Mouse (Mus musculus) C2C12 (cell line): Measurements from ENCODE around the gene Ifi202b. TPM values are rescaled to one million over a fixed set of nuclear protein-coding genes. Genes with fewer than 3 reads are reported as not detected.
"Not testable (repeated sequence)": the region's sequence is repeated elsewhere in the genome, so short reads cannot be mapped to it uniquely, and the experiment has no call there.

Source experiments
- H3K27me3 ChIP-seq: one replicate; pipeline ENCODE4 v1.6.1; 2011; ENCODE audit not compliant: control insufficient read depth, insufficient read depth, insufficient read length
- H3K36me3 ChIP-seq: one replicate; pipeline ENCODE4 v1.6.1; 2011; ENCODE audit not compliant: control insufficient read depth, insufficient read depth
- H3K4me3 ChIP-seq: one replicate; pipeline ENCODE4 v1.5.1; 2011; ENCODE audit warnings: mild to moderate bottlenecking, control low read depth; ENCODE audit not compliant: poor library complexity, insufficient read depth, severe bottlenecking
- H3K79me2 ChIP-seq: one replicate; pipeline ENCODE4 v1.6.1; 2011; ENCODE audit not compliant: control insufficient read depth, insufficient read depth
- H3K79me3 ChIP-seq: one replicate; pipeline ENCODE4 v1.6.1; 2011; ENCODE audit warnings: low read depth, control low read depth
- H3ac ChIP-seq: one replicate; pipeline ENCODE3; 2011; ENCODE audit warnings: low read depth; ENCODE audit not compliant: control insufficient read depth, insufficient read length
- CEBPB ChIP-seq: IDR thresholded peaks from one replicate; pipeline ENCODE4 v1.6.1; 2011; ENCODE audit warnings: low read depth, mild to moderate bottlenecking, control low read depth, moderate library complexity
- CTCF ChIP-seq: IDR thresholded peaks from one replicate; pipeline ENCODE4 v1.5.1; 2011; ENCODE audit not compliant: control insufficient read depth, insufficient read depth, insufficient read length
- FOSL1 ChIP-seq: IDR thresholded peaks from one replicate; pipeline ENCODE4 v1.8.0; 2011; ENCODE audit warnings: mild to moderate bottlenecking, low read length; ENCODE audit not compliant: poor library complexity, insufficient read depth, severe bottlenecking
- MAX ChIP-seq: IDR thresholded peaks from one replicate; pipeline ENCODE4 v1.6.1; 2011; ENCODE audit warnings: mild to moderate bottlenecking, control low read depth
- MYOD1 ChIP-seq: IDR thresholded peaks from one replicate; pipeline ENCODE4 v1.6.1; 2011; ENCODE audit warnings: low read depth; ENCODE audit not compliant: control insufficient read depth, insufficient read length
- MYOG ChIP-seq: IDR thresholded peaks from one replicate; pipeline ENCODE4 v1.6.1; 2011; ENCODE audit not compliant: control insufficient read depth, insufficient read length; ENCODE audit errors: extremely low read depth
- USF1 ChIP-seq: IDR thresholded peaks from one replicate; pipeline ENCODE4 v1.6.1; 2011; ENCODE audit warnings: low read depth, mild to moderate bottlenecking, control low read depth, moderate library complexity
- long read RNA-seq, 2 experiments: library from polyadenylated mRNA; unstranded; transcript quantifications; one replicate each; pipeline ENCODE4 v2.0.0; 2019 to 2020
- polyA plus RNA-seq: library from polyadenylated mRNA; unstranded; fragments of >200 nt; fragmentation: generic; extraction: Trizol; gene quantifications from one replicate; pipeline ENCODE4 v1.2.1, GENCODE M21; 2012; ENCODE audit warnings: missing spikeins

The Ifi202b gene
- 4.9 TPM for polyA plus RNA-seq
- long read RNA-seq, experiment 1, transcript Ifi202b-201 (7 exons, 1,697 nt) = major isoform, 18 of 53 reads
- long read RNA-seq, experiment 1, partial matches to known transcripts = 5 of 53 reads
- long read RNA-seq, experiment 1, other reads (novel, unspliced or antisense) = 30 of 53 reads
- long read RNA-seq, experiment 2, transcript Ifi202b-201 (7 exons, 1,697 nt) = major isoform, 58 of 95 reads
- long read RNA-seq, experiment 2, partial matches to known transcripts = 5 of 95 reads
- long read RNA-seq, experiment 2, other reads (novel, unspliced or antisense) = 32 of 95 reads

- not testable (repeated sequence) for H3K27me3 ChIP-seq, H3K79me2 ChIP-seq, H3ac ChIP-seq, H3K79me3 ChIP-seq, H3K4me3 ChIP-seq, H3K36me3 ChIP-seq
These were observed at the start of gene Ifi202b for GRCm38 (mm10) chr1:173982694-173983305. Gene Ifi202b, minus strand, starts transcription at chr1:173982744.

- Histone ChIP-seq H3K79me3 (no peaks in the 10 kb centered on the region), H3K79me2 (no peaks in the 10 kb centered on the region), H3ac (no peak within 1 kb of the TSS), H3K27me3 (no peaks in the 10 kb centered on the region), H3K36me3 (no peaks in the 10 kb centered on the region), H3K4me3 (no peak within 1 kb of the TSS)
- no peak for TF ChIP-seq CTCF
- no peak for TF ChIP-seq MYOD1
- no peak for TF ChIP-seq FOSL1
- no peak for TF ChIP-seq USF1
- no peak for TF ChIP-seq MYOG
- no peak for TF ChIP-seq CEBPB
- no peak for TF ChIP-seq MAX
These were observed 49.2 kb upstream of the Ifi202b start, which contains the start of gene Ifi205 for GRCm38 (mm10) chr1:174031698-174032097. Gene Ifi205, minus strand, starts transcription at chr1:174031810.

- H3K36me3 ChIP-seq, H3K27me3 ChIP-seq, H3K4me3 ChIP-seq, H3K79me2 ChIP-seq, H3ac ChIP-seq, H3K79me3 ChIP-seq: not testable (repeated sequence)
These were observed 24.5 kb upstream of the Ifi202b start for GRCm38 (mm10) chr1:174007050-174007449.

- not testable (repeated sequence) for H3K36me3 ChIP-seq, H3K4me3 ChIP-seq, H3K27me3 ChIP-seq, H3K79me2 ChIP-seq, H3K79me3 ChIP-seq, H3ac ChIP-seq
These were observed 22.0 kb upstream of the Ifi202b start for GRCm38 (mm10) chr1:174004352-174005109.

- no peaks in the 10 kb centered on the region for H3K79me3 ChIP-seq
- no peak for TF ChIP-seq USF1
- no peaks in the 10 kb centered on the region for H3K36me3 ChIP-seq
- H3ac ChIP-seq = no peak overlapping the region
- H3K79me2 ChIP-seq = no peaks in the 10 kb centered on the region
- H3K27me3 ChIP-seq = no peaks in the 10 kb centered on the region
- H3K4me3 ChIP-seq = no peak overlapping the region
These were observed 12.5 kb upstream of the Ifi202b start for GRCm38 (mm10) chr1:173995003-173995402.

GRCm38 (mm10) chr1:173981038-173981437 lies 1.5 kb downstream of the Ifi202b start:
- not testable (repeated sequence) for H3K4me3 ChIP-seq, H3K79me2 ChIP-seq, H3K36me3 ChIP-seq, H3K27me3 ChIP-seq, H3ac ChIP-seq, H3K79me3 ChIP-seq

- H3K27me3 ChIP-seq = no peaks in the 10 kb centered on the region
- TF ChIP-seq CEBPB (no peak), CTCF (no peak), USF1 (no peak), MYOG (no peak), MAX (no peak), FOSL1 (no peak), MYOD1 (no peak)
- H3K36me3 ChIP-seq = peaks cover 23% of the 10 kb centered on the region
- no peak overlapping the region for H3ac ChIP-seq
- H3K4me3 ChIP-seq = no peak overlapping the region
- H3K79me2 ChIP-seq = no peaks in the 10 kb centered on the region
- no peaks in the 10 kb centered on the region for H3K79me3 ChIP-seq
These were observed 4.9 kb downstream of the Ifi202b start for GRCm38 (mm10) chr1:173977622-173978021.
